Mouse (Mus musculus): ENCODE data around the gene Traip.
A peak's percentile ranks its signal among the peaks of the same experiment; 100 is the strongest.

Traip gene

GRCm38 (mm10) chr9:107968531-107968930 is 18.6 kb downstream of the Traip start:
- DNase-seq (ENCODE audit: extremely low read depth, low read depth), result no peak

GRCm38 (mm10) chr9:107970311-107970710 is 20.4 kb downstream of the Traip start:
- no peak for DNase-seq (ENCODE audit: extremely low read depth, low read depth)

DNA sequence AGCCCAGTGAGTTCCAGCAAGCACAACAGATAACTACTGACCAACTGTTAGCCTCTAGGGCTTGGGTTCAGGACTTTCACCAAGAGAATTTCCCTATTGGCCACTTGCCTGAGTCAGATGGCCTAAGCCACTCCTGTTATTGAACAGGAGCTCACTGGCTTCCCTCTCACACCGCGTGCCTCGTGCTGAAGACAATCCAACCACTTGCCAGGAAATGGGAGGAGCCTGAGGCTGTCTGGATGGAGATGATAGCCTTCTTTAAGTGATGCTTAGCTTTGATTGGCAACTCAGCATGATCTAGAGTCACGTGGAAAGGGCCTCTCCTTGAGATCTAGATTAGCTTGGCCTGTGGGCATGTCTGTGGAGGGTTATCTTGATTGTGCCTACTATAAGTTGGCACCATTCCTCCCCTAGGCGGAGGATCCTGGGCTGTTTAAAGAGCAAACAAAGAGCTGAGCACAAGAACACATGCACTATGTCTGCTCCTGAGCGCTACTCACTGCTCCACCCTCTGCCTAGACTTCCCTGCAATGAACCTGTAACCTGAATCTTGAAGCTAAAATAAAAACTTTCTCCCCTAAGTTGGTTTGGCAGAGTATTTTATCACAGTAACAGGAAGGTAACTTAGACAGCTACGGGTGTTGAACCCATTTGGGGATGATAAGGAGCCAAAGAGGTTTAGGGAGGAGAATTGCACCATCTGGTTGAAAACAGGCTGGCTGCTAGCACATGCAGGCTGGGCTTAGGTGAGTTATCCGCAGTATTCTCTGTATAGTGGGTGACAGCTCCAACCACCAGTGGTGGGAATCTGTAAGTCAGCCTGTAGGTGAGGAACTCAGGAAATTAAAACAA is 22.0 kb downstream of the Traip start:
- peak; percentile 99 for DNase-seq (ENCODE audit: extremely low read depth, low read depth)

DNA sequence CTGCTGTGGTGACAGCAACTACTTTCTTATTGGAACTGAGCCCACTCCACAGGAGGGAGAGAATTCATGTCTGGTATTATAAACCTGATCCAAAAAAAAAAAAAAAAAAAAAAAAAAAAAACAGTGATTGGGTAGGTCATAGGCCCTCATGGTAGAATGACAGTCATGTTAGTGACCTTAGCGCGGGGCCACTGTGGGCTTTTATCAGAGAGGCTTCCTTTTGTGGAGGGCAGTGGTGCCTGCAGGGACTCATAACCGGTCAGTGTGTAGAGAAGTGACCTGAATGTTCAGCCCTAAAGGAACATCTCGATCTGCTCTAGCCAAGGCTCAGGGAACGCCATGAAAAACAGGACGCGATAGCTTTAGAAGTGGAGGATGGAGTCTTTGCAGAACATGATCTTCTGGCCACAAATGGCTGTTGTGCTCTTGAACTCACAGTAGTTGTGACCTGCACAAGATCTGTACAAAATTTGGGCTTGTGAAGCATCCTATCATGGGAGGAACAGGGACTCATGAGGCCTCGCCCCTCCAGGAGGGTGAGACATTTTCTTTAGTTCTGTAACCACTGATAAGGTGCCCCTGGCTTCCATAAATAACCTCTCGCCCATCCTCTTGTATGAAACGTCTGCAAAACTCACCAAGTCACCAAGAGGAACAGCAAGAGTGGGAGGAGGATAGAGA is 24.7 kb downstream of the Traip start:
- peak; percentile 90 for DNase-seq (ENCODE audit: extremely low read depth, low read depth)

- peak; percentile 98 for DNase-seq (ENCODE audit: extremely low read depth, low read depth)
These were observed 25.8 kb downstream of the Traip start, which contains the start of gene Uba7 for GRCm38 (mm10) chr9:107975399-107976386. Gene Uba7 (plus strand): TSS chr9:107975505.

- no peak for DNase-seq (ENCODE audit: extremely low read depth, low read depth)
These were observed 28.9 kb downstream of the Traip start for GRCm38 (mm10) chr9:107978815-107979214.

GRCm38 (mm10) chr9:107981684-107982605 is 32.0 kb downstream of the Traip start:
- DNase-seq (ENCODE audit: extremely low read depth, low read depth), result no peak

DNA sequence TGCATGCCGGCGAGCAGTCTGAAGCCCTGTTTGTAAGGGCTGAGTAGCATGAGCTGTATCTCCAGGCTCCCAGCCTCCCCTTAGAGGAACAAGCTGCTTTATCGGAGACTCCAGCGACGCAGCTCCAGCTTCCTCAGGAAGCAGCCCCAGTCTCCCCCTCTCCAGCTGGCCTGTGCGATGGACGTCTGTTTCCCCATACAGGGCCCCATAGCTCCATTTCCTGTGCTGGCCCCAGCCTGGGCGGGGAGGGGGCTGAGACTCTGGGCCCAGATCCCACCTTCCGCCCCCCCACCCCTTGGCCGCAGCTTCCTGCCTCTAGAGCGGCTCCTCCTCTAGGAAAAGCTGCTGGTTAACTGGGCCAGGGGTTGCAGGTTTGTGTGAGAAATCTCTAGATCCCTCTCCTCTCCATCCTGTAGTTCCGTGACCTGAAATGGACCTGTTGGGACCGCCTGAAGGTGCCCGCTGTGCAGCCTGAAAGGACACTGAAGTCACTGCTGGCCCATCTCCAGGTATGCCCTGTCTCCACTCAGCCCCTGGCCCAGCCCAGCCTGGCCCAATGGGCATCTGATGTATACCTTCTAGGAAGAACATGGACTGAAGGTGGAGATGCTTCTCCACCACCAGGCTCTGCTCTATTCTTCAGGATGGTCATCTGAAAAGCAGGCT is 32.9 kb downstream of the Traip start, which contains the start of gene Gm20661:
Gene Gm20661 (plus strand): TSS at position 378 of the 666 bp plus-strand sequence.
- peak; percentile 98 for DNase-seq (ENCODE audit: extremely low read depth, low read depth)

DNA sequence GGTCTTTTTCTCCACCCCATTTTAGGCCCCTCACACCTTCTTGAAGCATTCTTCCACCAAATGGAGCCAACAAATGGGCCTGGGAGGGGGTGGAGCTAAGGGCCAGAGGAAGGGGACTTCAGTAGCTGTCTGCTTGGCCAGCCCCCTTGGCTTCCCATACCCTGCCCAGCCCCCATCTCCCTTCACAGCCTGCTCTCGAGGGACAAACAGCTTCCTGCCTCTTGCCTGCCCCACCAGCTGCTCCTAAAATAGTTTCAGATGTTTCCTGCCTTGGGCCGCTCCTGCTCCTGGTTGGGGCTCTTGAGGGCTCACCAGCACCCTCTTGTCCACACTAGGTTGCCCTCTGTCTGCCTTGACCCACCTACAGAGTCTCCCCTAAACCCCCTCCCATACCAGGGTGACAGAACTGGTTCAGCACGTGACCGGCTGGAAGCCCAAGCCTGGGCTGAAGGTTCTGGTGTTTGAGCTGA is 33.5 kb downstream of the Traip start:
- DNase-seq (ENCODE audit: extremely low read depth, low read depth), result no peak

- DNase-seq (ENCODE audit: extremely low read depth, low read depth), result no peak
These were observed 34.3 kb downstream of the Traip start for GRCm38 (mm10) chr9:107984052-107984753.

- DNase-seq (ENCODE audit: extremely low read depth, low read depth), result no peak
These were observed 34.8 kb downstream of the Traip start for GRCm38 (mm10) chr9:107984754-107985055.

DNA sequence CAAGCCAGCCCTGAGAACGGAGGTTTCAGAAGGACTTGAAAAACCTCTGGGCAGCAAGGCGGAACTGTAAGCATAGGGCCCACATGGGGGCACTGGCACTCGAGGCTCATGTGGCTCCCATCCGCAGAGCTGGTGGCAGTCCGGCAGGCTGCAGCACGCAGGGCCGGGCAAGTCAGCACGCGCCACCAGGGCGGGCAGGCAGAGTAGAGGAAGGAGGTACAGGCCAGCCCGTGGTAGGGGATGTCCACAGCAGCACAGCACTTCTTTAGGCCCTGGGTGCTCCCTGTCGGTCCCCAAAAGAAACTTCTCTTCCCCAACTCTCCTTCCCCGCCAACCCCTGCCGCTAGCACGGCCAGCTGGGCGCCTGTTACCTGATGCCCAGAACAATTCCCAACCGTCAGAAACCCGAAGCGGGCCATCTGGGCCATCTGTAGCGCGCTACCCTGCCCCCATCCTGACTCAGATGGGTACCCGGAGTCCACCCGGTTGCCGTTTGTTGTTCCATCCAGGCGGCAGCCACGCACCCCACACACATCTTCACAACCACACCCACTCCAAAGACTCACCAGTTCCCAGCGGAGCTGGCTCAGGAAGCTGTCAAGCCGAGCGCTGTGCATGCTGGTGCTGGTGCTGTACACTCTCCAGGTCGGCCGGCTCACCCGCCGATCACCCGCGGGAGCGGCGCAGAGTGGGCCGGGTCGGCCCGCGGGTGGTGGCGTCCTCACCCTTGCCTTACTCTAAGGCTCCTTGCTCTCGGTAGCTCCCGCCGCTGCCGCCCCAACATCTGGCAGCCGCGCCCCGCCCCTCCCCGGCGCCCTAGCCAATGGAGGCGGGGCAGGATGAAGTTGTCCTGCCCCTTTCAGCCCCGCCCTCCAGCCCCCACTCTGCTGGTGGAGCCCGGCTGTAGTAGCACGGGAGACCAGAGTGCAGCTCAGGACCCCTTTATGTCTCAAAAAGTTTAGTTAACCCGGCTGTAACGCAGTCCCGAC is 35.5 kb downstream of the Traip start, which contains the start of gene Inka1:
Gene Inka1 (minus strand): TSS at position 749 of the 989 bp plus-strand sequence.
- DNase-seq (ENCODE audit: extremely low read depth, low read depth), result no peak

- no peak for DNase-seq (ENCODE audit: extremely low read depth, low read depth)
These were observed 36.4 kb downstream of the Traip start for GRCm38 (mm10) chr9:107986376-107986775.

DNA sequence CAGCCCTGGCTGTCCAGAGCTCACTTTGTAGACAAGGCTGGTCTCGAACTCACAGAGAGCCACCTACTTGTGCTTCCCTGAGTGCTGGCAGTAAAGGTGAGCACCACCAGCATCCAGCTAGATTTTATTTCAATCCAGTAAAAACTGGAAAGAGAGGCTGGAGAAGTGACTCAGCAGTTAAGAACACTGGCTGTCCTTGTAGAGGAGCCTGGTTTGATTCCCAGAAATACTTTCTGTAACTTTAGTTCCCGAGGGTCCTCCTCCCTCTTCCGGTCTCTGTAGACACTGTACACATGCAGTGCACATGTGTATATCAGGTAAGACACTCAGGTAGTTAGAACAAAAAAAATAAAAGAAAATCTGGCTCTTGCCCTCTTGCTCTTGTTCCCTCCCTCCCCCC is 38.0 kb downstream of the Traip start:
- DNase-seq (ENCODE audit: extremely low read depth, low read depth), result no peak

- DNase-seq (ENCODE audit: extremely low read depth, low read depth), result no peak
These were observed 42.3 kb downstream of the Traip start, which contains the start of gene Cdhr4 for GRCm38 (mm10) chr9:107992197-107992596. Gene Cdhr4 (plus strand): TSS chr9:107992497.

DNA sequence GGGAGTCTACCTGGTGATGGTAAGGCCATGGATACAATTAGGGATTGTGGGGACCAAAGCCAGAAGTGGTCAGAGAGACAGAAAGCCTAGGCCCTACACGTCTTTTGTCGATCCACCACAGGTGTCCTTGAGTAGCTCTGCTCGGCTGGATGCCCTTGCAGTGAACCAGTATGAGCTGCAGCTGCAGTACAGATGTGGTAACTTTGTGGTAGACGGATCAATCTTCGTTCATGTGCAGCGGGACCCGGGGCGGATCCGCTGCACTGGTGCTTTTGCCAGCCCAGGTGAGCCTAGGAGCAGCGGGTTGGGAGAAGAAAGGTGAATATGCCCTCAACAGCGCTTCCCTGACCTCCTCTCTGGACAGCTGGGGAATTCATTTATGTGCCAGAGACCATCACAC is 43.1 kb downstream of the Traip start:
- DNase-seq (ENCODE audit: extremely low read depth, low read depth), result no peak

DNA sequence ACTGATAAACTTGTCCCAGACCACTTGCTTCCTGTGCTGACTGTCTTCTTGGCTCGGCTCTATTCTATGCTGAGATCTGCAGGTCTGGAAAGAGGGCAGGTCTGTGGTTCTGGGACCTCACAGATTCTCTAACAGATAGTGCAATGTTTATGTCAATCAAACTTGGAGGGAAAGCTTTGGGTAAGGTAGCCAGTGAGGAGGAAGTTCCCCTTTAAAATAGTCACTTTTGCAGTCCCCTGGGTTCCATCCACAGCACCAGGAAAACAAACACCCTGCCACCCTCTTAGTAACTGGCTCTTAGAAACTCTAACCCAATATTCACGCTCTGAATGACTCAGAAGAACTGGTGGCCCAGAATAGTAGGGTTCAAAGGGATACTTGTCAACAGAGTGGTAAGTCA is 44.5 kb downstream of the Traip start:
- no peak for DNase-seq (ENCODE audit: extremely low read depth, low read depth)

DNA sequence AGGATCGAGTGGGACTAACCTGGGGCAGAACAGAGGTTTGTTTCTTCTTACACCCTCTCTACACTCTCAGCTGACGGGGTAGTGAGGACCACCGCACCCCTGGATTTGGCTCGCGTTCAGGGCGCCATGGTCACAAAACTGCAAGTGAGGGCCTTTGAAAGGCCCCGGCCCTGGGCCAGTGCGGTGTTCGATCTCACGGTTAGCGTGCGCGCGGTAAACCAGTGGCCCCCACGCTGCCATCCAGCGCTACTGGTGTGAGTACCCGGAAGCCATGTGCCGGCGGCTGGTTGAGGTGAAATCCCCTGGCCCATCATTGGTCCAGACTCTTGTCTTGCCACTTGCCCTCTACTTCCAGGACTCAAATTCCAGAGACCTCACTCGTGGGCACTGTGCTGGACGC is 45.6 kb downstream of the Traip start:
- no peak for DNase-seq (ENCODE audit: extremely low read depth, low read depth)
